Mouse (Mus musculus) megakaryocyte, adult 5-6 weeks (primary cell): ENCODE data around the gene Tdrd3. TPM values are rescaled to one million over a fixed set of nuclear protein-coding genes. Genes with fewer than 3 reads are reported as not detected.
A peak's percentile ranks its signal among the peaks of the same experiment; 100 is the strongest.

Source experiments
- ATAC-seq: 2 replicates; pipeline ENCODE4 v1.8.0; 2016; ENCODE audit warnings: mild to moderate bottlenecking, inconsistent platforms; ENCODE audit not compliant: poor library complexity, severe bottlenecking
- total RNA-seq, 2 experiments: library from RNA; stranded (forward) in 1 of 2; stranded (reverse) in 1 of 2; fragments of 153-499, 151-499 nt in 1 of 2; fragments of 221-1000, 200-1000 nt in 1 of 2; gene quantifications; 2 replicates each; pipeline versions ENCODE4 v1.2.3 to v1.2.4; 2015 to 2017

Tdrd3 gene
- total RNA-seq (2015) = 12.7 and 15.0 TPM in 2 replicates
- 13.5 and 18.2 TPM in 2 replicates for total RNA-seq (2017)

DNA sequence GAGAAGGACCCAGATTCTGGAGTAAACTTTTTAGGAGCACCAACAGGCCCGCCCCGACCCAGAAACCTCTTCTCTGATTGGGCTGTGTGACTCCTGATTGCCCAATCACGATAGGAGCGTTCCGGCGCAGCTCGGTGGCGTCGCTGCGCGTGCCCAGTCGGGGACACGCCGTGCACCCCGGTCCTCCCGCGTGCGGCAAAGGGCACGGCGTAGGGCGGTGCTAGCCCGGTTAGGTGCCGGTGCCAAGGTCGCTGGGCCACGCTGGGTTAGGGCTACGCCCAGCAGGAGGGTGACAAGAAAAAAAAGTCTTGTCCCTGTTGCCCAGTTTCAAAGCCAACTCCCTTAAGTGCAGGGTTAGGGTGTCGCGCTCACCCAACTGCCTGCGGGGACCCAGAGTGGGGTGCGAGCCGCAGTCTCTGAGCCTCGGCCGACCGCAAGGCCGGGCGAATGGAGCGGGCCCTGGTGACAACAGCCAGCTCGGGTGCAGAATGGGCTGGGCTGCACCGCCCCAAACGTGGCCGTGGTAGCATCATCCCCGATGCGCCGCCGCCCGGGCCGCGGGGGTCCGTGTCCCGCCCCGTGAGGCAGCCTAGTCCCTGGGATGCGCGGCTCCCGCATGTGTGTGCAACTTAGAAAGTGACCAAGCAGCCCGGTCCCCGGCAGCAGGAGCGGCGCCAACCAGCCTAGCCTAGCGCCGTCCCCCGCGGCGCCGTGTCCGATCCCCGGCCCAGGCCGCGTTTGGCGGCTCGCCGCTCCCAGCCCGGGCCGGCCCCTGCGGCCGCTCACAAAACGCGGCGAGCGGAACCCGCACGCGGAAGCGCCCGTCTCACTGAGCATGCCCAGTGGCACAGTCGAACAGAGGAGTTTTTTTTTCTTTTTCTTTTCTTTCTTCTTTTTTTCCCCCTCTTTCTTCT lies at the start of gene Tdrd3:
Gene Tdrd3 (plus strand): TSS at position 832 of the 914 bp plus-strand sequence.
- ATAC-seq = peak; percentile 86

DNA sequence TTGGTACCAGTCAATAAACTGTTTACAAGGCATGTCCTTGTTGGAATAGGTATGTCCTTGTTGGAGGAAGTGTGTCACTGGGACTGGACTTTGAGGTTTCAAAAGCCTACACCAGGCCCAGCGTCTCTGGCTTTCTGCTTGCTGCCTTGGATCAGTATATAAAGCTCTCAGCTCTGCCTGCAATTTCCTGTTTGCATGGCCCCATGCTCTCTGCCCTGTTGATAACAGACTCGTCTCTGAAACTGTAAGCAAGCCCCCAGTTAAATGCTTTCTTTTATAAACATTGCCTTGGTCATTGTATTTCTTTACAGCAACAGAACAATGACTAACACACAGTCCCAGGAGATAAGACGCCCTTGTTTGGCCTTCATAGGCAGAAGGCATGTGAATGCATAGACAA lies 49.3 kb upstream of the Tdrd3 start:
- ATAC-seq = no peak

DNA sequence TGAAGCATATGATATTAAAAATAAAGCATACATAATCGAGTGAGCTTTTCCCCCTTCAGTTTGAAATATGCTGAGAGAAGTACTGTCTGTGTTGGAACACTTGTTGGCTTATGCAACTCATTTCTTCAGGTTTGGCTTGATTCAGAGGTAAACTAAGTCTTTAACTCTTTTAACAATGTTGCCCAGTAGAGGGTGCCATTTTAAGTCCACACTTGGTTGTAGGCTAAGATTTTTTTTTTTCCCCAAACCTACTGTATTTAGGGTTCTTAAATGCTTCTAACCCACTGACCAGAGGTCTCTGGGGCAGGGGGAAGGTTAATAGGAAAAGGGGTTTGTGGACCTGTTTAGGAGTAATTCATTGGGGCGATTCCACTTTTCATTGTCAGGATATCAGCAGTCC lies 33.4 kb upstream of the Tdrd3 start:
- no peak for ATAC-seq

DNA sequence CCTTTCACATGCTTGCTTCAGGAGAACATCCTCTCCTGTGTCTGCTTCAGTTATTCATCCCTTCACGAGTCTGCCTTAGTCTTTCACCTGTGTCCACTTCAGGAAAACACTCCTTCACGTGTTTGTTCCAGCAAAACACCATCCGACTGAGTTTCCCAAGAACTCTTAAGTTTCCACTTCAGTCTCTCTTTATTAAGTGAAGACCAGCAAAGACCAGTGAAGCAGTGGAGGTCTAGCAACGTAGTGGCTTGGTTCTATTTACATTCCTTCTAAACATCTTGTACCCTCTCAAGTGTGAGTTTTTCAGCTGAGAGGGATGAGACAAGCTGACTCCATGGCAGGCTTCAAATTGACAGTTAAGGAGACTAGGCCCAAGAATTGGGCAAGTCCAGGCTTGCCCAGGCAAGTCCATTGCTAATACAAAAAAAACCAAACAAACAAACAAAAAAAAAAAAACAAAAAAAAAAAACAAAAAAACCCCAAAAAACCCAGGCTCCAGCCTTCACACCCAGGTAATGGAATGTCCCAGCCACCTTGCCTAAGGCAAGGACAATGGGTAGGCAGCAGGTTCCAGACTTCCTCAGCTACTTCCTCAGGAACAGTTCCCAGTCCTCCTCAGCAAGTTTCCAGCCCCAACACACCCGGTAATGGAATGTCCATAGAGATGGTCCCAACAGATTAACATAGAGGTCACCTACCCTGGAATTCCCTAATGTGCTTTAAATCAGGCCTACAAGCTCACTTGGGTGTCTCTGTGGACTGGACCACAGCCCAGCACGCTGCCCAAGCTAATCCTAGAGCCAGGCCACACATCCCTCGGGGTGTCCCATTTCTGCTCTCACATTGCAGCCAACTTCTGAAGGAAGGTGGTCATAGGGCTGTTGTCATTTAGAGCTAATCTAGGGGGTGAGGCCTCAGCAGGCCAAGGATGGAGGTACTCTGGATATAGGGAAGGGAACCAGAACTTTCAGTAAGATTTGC lies 31.9 kb upstream of the Tdrd3 start:
- no peak for ATAC-seq

DNA sequence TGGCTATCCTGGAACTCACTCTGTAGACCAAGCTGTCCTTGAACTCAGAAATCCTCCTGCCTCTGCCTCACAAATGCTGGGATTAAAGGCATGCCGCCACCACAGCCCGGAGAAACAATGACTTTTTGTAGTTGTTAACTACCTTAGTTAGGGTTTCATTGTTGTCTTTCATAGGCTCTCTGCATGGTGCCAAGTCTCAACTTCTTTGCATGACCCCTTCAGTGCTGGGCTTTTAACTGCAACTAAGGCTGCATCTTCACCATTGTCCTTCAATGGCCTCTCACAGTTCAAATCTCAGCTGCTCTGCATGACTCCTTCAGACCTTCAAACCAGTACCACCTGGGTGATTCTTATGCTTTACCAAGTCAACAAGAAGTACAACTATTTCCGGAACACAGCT lies 23.3 kb upstream of the Tdrd3 start:
- ATAC-seq = no peak

DNA sequence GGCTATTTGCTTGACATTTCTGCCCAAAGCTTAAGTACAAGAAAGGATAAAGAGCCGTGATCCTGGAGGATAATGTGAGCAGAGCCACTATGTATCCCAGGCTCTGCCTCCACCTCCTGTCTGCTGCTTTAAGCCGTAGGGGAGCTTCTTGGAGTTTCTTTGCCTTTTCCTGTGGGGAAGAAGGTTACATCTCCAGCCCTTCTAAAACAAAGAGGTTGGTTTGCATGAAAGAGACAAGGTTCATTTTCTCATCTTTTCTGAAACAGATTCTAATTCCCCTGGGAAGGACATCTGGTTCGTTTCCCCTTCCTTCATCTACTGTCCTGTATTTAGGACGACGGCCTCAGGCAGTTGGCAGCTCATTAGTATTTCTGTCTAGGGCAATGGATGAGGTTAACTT lies 19.8 kb upstream of the Tdrd3 start:
- ATAC-seq = no peak

DNA sequence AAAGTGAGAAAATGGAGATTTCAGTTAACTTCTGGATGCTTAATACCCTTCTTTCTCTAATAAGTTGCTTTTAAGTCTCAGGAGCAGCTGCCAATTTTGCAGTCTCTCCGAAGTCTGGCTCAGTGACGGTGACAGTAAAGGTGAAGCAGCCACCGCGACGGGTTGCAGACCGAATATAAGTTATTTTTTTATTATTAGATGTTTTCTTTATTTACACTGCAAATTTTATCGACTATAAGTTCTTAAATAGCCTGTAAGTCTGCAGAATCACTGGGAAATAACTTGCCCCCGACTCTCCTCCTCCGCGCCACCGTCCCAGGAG lies 992 bp upstream of the Tdrd3 start:
- no peak for ATAC-seq

DNA sequence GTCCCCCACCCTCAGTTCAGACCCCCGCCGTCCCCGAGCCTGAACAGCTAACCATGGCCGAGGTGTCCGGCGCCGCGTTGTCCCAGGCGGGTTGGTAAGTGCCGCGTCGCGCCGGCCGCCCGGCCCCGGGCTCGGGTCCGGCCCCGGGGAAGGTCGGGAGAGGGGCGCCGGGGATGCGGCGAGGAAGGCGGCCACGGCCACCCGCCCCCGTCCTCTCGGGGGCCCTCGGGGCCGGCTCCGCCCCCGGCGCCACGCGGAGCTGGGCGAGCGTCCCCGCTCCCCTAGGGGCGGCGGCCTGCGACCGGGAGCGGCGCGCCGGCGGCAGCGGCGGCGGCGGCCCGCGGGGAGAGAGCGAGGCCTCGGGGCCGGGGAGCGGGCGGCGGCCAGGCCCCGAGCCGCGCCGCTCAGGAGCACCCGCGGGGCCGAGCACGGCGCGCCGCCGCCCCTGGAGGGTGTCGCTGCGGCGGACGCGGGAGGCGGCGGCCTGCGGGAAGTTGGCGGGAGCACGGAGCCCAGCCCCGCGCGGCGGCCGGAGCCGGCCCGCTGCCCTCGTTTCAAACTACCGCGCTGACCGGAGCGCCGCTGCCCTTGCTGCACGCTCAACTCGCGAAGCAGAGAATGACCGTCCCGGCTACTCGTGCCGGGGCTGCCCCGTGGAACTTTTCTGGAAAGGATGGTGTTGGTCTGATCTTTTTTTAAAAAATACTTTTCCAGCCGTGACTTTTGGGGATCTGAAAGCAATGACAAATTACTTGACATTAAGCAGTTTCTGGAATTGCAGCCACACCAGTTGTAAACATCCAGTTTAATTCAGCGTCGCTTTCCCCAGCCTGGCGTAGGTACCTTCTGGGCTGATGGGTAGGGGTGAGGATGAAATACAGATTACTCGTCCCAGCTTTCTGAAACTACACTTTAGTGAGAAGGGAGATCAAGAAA lies 584 bp downstream of the Tdrd3 start:
- peak; percentile 23 for ATAC-seq

DNA sequence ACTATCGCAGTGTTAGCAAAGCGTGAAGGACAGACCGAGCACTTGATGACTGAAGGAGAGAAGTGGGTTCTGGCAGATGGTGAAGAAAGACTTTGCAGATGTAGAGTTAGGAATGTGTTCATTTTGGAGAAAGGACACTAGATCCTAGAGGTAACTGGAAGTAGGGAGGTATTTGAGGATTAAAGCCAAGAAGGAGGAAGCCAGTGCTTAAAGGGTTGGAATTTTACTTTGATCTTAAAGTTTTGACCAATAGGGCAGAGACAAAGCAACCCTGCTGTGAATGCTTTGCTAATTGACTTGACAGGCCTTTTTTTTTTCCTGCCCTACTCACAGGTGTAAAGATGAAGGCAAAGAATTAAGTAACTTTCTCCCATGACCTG lies 1.2 kb downstream of the Tdrd3 start:
- ATAC-seq = no peak

DNA sequence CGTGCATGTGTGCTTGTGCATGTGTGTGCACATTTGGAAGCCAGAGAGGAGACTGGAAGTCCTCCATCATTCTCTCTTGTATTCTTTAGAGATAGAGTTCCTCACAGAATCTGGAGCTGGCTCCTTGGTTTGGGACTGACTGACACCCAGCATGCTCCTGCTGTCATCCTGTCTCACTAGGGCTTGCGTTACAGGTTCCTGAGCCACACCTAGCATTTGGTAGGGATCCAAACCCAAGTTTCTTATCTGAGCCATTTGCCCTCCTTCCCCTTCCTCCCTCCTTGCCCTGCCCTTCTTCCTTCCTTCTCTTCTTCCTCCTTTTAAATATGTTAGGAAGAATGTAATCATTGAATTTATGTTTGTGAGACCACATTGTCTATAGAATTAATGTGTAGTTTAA lies 3.3 kb downstream of the Tdrd3 start:
- no peak for ATAC-seq

DNA sequence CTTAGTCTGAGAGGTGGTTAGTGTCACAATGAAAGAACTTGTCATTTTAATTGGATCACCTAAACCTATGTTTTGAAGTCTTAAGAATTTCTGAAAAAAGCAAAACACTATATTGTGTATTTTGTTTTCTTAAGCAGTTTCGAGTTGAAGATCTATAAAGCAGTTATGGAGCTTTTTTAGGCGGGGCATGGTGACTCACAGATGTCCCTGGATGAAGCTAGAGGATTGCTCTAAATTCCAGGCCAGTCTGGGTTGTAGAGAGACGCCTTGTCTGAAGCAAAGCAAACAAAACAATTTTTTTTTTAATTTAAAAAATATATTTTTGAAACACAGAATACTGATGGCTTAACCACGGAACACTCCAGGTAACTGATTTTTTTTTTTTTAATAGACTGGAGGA lies 4.1 kb downstream of the Tdrd3 start:
- no peak for ATAC-seq

DNA sequence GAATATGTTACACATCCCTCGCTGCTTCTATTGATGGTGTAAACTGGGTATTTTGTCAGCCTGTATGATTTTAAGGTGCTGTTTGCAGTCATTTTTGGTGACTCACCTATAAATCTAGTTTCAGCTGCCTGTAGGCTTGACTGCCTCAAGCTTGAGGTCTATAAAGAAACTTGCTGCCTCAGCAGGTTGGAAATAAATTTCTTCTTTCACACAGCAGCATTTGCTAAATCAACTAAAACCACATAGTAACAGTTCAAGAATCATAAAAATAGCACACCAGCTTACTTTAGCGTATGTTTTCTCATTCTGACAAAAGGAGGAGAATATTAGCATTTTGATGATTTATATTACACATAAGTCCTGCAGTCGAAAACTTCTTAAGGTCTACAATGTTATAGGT lies 6.0 kb downstream of the Tdrd3 start:
- no peak for ATAC-seq

DNA sequence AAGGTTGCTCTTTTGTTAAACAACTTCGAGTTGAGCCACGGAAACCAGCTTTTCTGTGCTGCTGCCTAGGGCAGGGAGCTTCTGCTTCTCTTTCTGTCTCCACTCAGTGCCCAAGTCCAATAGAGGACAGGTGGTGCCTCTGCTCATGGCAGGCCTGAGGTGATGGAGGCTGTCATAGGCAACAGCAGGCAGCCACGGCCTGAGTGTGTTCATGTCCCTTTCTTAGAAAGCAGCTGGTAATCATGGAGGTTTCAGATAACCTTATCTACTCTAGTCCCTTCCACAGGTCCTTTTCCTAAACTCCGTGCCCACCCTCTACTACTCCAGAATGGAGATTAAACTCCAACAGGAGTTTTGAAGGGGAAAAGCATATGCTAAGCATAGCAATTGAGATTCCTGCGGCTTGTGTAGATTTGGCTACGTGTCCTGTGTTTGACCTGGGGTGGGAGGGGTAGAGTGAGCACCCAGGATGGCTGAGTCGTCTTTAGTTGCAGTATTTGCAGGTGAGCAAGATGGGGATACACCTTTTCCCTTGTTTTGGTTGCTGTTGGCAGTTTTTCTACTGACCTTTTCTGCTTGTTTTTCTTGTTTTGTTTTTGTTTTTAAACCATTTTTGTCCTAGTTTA lies 10.0 kb downstream of the Tdrd3 start:
- ATAC-seq = no peak; the same call in 1 of the 2 replicates

DNA sequence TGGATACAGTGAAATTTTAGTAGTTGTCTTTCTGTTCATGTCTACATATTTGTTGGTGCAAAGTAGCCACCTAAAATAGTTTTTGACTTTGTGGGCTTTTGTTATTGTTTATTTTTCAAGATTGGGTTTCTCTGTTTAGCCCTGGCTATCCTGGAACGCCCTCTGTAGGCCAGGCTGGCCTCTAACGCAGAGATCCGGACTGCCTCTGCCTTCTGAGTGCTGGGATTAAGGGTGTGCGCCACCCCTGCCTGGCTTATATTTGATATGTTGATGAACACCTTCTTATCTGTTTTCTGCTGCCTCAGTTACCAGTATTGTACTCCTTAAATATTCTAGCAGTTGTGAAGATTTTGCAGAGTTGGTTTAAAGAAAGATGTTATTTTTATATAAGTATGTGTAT lies 10.6 kb downstream of the Tdrd3 start:
- ATAC-seq = no peak

DNA sequence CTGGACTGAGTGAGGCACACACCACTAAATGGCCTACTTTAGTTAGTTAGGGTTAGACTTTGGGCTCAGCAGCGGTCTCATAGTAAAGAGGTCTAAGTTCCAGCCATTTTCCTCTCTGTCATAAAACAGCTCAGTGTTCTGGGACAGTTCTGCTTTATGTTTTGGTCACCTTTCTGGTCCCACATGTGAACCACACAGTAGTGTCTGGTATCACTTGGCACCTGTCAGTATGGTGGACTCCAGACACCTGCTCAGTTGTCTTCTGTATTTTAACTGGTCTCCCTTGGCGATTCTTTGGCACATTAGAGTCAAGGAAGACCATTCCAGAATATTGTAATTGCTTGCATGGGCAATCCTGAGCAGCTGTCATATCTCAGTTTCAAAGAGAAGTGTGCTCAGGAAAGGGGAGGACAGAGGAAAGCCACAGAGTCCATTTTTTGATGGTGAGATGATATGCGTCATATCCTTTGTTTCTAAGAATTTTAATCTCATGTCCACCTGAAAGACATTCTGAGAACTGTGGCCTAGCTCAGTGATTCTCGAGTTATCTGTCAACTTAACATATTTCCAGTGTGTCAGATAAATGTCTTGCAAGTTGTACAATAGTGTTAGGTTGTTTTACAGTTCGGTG lies 11.3 kb downstream of the Tdrd3 start:
- peak; percentile 56 for ATAC-seq

DNA sequence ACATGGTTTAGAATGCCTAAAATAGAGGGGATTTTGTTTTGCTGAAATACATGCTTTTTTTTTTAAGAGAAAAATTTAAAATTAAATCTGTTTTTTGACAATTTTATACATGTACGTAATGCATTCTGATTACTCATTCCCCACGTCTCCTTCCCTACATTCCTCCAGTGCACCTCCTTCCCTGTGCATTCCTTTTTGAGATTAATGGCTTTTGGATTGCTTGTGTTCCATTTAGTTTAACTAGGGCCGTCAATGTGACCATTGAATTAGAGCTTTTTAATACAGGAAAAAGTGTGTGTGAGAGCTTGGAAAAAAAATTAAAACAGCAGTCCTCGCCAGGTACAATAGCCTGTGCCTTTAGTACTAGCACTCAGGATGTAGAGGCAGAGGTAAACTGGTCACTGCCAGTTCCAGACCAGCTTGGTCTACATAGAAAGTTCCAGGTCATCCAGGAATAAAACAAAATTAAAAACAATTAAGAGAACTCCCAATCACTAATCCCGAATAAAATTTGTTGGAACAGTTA lies 17.0 kb downstream of the Tdrd3 start:
- ATAC-seq = no peak

DNA sequence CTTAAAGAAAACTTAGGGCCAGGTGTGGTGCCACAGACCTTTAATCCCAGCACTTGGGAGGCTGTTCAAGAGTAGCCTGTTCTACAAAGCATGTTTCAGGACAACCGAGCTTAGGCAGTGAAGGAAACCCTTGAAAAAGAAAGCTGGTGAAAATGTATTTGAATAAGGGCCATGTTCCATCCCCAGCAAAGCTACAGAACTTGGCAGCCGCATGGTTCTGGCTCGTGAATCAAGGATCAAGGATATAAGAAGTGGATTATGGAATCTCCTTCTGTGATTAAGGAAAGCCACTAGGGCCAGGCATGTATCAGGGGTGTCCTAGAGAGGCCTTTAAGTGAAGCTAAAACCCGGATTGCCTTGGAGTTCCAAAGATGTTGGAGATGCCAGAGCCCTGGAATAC lies 18.9 kb downstream of the Tdrd3 start:
- ATAC-seq = no peak

DNA sequence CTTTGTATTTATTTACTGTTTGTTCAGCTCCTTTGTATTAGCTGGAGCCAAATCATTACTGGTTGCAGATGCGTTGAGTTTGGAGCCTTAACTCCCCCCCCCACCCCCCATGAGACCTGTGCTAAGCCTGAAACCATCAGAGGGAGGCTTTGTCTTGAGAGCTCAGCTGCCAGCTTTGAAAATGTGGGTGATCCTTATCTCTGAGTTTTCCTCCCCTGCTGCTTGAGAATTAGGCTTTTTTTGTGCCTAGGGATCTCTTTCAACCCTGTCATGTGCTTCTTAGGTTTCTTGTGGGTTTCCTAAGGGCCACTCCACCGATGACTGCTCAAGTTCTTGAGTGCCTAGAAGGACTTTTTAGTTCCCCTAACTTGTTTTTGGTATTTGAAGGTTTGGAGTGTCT lies 23.3 kb downstream of the Tdrd3 start:
- no peak for ATAC-seq

DNA sequence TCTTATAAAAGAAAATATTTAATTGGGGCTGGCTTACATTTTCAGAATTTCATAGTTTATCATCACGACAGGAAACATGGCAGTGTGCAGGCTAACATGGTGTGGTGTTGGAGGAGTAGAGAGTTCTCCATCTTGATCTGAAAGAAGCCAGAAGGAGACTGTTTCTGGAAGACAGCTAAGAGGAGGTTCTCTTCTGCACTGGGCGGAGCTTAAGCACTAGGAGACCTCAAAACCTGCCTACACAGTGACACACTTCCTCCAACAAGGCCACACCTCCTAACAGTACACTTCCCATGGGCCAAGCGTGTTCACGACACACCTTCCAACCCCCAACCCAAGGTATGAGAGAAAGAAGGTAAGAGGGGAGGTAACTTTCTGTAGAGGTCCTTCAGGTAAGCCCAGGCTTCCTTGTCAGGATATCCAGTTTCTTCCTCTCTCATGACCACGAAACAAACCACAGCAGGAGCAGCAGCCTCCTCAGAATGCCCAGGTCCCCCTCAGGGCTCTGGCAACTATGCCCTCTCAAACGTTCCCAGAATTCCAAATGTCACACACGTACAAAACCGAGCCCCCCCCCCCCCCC lies 30.0 kb downstream of the Tdrd3 start:
- 0 out of 2 replicates have a peak, but pooled peaks have one; percentile 15 for ATAC-seq
